Mouse (Mus musculus): Measurements from ENCODE around the gene Atp8a1.
A peak's percentile ranks its signal among the peaks of the same experiment; 100 is the strongest.
"Not testable (repeated sequence)": the region's sequence is repeated elsewhere in the genome, so short reads cannot be mapped to it uniquely, and the experiment has no call there.

Gene Atp8a1

GRCm38 (mm10) chr5:67826935-67827334 lies 20.3 kb downstream of the Atp8a1 start:
- no peak for DNase-seq (ENCODE audit: low read depth, low spot score)

DNA sequence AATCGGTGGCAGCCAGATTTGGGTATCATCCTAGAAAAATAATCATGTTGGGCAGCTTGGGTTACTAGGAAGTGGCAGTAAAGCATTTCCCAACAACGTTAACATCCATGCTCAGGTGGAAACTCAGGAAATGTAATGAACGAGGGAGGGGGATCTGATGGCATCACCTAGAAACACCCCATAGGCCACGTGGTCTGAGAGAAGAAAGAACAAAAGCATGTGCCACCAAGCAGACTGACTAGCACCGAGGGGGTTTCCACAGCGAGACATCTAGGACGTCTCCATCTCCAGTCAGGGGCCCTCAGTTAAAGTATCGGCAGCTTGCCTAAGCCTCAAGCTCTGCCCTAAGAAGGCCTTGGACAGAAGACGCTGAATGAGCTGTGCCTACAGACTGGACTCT lies 21.0 kb downstream of the Atp8a1 start:
- DNase-seq (ENCODE audit: low read depth, low spot score): no peak

DNA sequence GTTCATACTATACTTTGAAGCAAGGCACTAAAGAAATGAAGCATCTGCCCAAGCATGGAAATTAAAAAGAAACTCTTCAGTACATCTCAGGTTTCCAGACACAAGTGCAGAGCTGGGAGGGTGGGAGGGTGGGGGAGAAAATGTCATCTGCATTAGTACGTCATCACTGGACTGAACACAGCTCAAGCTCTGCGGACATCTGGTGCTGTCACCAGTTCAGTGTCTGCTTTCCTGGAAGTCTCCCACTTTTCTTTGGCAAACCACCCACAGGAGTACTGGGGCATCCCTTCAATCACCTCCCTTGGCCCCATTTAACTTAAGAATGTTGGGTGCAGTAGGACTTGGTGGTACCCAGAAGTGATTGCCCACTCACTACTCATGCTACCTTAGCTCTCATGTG lies 22.6 kb downstream of the Atp8a1 start:
- DNase-seq (ENCODE audit: low read depth, low spot score): no peak

GRCm38 (mm10) chr5:67823771-67824170 lies 23.5 kb downstream of the Atp8a1 start:
- no peak for DNase-seq (ENCODE audit: low read depth, low spot score)

DNA sequence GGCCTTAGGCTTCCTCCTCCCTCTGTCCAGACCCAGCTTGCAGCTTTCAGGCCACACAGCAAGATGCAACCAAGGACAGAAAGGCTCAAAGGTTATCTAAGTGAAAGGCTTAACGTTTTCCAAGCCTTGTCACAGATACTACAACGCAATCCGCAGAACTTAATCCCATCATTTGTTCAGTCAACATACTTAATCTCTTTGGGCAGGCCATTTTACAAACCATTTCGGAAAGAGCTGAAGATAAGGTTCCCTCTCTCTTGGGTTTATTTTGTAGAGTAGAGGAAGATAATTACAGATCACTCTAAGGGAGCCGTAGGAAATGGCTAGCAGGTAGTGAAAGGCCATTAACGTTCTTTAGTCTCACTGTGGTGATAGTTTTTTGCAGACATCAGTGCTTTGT lies 24.6 kb downstream of the Atp8a1 start:
- no peak for DNase-seq (ENCODE audit: low read depth, low spot score)

DNA sequence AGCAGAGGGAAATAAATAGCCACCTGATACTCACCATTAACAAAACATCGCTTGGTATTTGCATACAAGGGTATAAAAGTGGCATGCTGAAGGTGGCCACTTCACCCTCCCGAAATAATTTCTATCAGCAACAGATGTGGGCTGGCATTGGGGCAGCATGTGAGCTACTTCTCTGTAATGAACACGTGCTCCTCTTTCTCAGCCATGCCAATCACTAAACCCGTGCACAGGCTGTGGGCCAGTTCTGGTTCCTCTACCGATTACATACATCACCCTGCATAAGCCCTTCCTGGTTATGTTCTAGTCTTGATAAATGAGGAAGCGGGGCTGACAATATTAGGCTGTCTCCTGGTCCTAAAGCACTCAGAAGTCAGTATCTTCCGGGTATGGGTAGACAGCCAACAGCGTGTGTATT lies 25.2 kb downstream of the Atp8a1 start:
- DNase-seq (ENCODE audit: low read depth, low spot score): no peak

- no peak for DNase-seq (ENCODE audit: low read depth, low spot score)
These were observed 26.0 kb downstream of the Atp8a1 start for GRCm38 (mm10) chr5:67821185-67821584.

DNA sequence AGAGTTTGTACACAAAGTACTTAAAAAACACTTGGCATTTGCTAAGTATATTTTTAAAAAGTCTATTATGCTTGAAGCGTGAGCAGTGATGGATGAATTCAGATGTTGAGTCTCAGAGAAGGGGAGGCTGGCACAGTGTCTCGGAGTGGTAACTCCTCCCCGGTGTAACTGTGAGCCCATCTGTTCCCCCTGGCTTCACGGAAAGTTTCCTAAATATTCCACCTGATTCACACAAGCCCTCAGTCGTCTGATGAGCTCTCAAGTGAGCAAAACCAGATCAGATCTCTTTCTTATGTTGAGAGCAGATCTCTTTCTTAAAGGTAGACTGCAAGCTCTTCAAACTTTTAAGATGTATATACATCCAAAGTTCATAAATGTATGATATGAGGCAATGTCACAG lies 27.8 kb downstream of the Atp8a1 start:
- DNase-seq (ENCODE audit: low read depth, low spot score): no peak

DNA sequence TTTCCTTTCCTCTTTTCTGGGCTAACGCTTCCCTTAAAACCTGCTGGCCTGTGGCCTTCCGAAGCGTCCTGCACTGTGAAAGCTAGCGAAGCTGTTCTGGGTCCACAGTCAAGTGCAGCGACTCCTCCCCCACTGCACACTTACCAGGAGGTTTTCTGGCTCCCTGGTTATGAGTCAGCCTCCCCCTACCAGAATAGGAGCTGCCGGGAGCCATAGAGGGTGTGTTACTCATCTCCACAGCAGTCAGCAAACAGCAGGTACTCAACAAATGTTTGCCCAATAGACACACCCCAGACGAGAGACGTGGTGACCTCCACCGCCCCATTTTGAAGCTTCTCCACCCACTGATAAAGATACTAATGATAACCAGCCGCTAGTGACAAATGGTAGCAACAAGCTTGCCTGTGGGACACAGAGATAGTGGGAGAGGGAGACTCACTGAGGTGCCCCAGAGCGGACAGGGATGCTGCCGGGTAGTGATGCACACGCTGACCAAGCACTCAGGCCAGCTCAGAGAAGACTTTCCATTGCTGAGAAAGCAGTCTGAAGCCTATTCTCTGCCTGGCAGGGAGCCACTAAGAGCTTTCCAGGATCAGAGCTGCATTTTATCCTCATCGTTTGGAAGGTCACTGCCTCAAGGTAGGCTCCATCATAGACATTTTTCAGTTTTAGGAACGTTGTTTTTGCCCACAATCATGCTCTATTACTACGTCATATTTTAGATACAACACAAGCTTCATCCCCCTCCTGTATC lies 31.5 kb downstream of the Atp8a1 start:
- peak; percentile 7 for DNase-seq (ENCODE audit: low read depth, low spot score)

- DNase-seq (ENCODE audit: low read depth, low spot score): not testable (repeated sequence)
These were observed 32.2 kb downstream of the Atp8a1 start for GRCm38 (mm10) chr5:67815060-67815459.

- DNase-seq (ENCODE audit: low read depth, low spot score): no peak
These were observed 32.7 kb downstream of the Atp8a1 start for GRCm38 (mm10) chr5:67814437-67814965.

GRCm38 (mm10) chr5:67813334-67813733 lies 33.9 kb downstream of the Atp8a1 start:
- no peak for DNase-seq (ENCODE audit: low read depth, low spot score)

- no peak for DNase-seq (ENCODE audit: low read depth, low spot score)
These were observed 44.8 kb downstream of the Atp8a1 start for GRCm38 (mm10) chr5:67802174-67803030.

DNA sequence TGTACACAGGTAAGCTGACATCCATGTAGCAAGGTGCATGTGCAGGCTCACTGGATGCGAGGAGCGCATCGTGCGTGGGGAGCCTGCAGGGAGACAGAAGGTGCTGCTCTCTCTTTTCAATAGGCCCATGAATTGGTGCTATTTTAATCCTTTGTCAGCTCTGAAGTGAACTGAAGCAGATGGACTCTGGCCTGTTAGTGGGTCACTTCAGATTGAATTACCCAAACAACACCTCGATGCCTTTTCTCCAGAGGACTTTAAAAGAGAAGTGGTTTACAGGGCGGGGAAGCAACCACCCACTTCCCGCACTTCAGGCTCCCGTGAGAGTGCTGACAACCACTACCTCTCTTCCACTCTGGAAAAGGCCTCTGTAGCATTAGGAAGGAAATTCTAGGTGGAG lies 46.4 kb downstream of the Atp8a1 start:
- DNase-seq (ENCODE audit: low read depth, low spot score): no peak

- DNase-seq (ENCODE audit: low read depth, low spot score): peak; percentile 76
These were observed 47.4 kb downstream of the Atp8a1 start for GRCm38 (mm10) chr5:67799785-67800184.

- DNase-seq (ENCODE audit: low read depth, low spot score): no peak
These were observed 48.9 kb downstream of the Atp8a1 start for GRCm38 (mm10) chr5:67798348-67798747.

DNA sequence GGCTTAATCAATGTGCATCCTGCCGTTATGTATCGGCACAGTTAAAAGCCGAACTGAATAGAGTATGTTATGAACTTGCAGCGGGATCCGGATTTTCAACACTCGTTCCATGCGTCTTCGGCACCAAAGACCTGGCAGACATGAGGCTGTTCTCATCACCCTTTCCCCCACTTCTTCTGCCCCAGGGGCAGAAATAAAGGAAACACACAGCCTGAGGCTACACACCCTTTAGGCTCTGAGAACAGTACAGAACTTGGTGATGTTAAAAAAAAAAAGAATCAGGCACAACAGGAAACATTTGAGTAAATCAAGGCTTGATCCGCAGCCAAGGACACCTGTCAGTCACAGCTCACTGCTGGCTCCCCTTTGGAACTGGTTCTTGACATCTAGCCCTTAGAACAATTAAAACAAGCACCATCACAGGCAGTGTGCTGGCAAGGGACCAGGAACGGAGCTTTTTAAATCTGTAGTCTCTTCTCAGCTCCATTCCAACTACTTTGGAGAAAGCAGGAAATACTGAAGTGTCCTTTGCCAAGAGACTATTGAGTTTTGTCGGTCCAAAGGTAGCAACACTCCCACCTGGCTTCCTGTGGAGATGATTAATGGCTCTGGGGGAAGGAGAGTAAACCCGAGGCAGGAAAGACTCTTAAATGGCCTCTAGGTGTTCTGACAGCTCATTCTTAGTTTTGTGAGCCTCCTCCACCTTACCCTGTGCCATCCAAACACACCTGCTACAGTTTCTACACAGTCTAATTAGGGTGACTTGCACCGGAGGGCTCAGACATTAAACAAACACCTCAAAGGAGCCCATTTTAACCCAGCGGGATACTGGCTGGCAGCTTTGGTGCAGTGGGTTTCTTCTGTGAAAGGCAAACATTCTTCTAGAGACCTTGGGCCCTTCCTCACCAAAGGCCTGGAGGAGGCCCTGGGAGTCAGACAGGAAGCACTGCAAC lies 50.0 kb downstream of the Atp8a1 start:
- DNase-seq (ENCODE audit: low read depth, low spot score): peak; percentile 13

DNA sequence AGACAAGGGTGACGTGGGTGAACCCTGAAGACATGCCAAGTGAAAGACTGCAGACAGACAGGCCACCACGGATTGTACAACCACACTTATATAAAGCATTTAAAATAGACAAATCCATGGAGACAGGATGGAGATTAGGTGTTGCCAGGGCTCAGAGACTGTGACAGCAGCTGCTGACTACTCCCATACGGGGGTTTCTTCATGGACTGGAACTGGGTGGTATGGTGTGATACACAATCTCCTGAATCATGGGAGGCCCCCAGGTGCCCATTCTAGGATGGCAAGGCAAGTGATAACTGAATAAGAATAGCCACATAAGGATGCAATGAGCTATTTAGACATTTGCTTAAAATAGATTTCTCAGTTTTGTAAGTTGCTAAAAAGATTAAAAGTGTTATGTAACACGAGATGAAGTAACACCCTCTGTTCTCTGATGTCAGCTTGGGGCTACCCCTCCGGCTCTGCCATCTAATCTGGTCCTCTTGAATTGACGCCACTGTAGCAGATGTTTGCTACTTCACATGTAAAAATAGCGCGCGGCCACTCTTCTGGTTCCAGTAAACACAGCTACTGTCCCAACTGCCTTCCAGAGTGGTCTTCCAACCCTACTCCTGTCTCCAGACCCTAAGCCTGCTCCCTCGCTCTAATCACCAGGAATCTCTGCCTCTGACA lies 53.0 kb downstream of the Atp8a1 start:
- DNase-seq (ENCODE audit: low read depth, low spot score): no peak

DNA sequence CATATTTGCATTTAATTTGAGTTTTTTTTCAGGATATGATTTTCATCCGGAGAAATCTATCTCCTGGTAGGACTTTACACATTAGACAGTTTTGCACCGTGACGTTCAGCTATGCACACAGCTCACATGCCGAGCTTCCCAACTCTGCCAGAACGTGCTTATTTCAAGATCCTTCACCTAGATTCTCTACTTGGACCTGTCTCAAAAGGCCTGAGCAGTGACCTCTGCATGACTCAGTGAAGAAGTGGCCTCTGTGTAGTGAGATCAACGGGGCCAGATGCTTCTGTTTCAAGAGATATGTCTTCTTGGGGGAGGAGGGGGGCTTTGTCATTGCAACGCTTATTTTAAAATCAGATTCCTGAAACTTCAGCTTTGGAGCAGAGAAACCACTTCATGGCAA lies 64.5 kb downstream of the Atp8a1 start:
- DNase-seq (ENCODE audit: low read depth, low spot score): no peak

GRCm38 (mm10) chr5:67778026-67778425 lies 69.2 kb downstream of the Atp8a1 start:
- DNase-seq (ENCODE audit: low read depth, low spot score): peak; percentile 64

GRCm38 (mm10) chr5:67774186-67774585 lies 73.0 kb downstream of the Atp8a1 start:
- no peak for DNase-seq (ENCODE audit: low read depth, low spot score)

Data from ES-CJ7 (cell line).